Mouse (Mus musculus) T-helper 17 cell (primary cell): Measurements from ENCODE around the gene P2ry2.

Experiments
- in situ Hi-C, 2 experiments: fragments of 300-600 bp; cut with MboI, MseI; formaldehyde crosslinking; loops; 1 replicate in 1 of 2; 2 replicates in 1 of 2; pipeline ENCODE4 v1.15.1; 2025; ENCODE audit warnings: high pct_unique_total_duplicates in 2 of 2

The P2ry2 gene

DNA sequence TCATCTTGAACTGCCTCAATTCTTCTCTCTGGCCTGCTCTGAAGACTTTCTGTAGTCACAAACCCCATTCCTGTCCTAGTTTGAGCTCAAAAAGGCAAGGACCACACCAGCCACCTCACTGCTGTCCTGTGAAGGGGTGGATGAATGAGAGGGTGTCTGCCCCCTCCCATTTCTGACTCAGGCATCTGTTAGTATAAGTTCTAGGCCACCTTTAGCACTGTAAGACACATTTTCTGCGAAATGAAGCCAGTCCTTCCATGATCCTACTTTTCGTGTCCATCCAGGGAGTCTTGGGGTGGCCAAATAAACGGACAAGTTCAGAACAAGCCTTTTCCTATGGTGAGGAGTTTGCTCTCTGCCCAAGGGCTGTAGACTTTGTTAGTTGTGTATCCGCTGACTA lies at the start of gene P2ry2:
P2ry2 (minus strand) TSS at position 326 of the 400 bp plus-strand sequence.
- in situ Hi-C loops = no loop called here

DNA sequence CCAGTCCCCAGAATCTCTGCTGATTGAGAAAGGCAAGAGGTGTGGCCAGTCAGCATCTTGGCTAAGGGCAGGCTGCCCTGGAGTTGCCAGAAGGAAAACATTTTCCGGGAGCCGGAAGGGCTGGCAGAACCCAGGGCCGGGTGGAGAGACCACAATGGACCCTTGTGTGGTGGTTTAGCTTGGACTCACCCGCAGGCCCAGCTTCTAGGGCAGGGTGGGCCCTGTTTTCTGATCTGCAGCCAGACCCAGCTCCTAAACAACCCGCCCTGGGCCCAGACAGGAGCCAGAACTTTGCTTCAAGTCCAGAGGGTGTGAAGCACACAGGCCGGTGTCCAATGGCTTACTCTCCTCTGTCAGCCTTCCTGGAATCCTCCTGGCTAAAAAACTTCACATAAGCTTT lies 49.6 kb upstream of the P2ry2 start:
- in situ Hi-C loops = loop anchor here (5.0 to 25.0 kb wide), 2 partner anchors 310 to 1225 kb away; partner anchors contain the start of gene Neu3 (in 1 of the 2)

DNA sequence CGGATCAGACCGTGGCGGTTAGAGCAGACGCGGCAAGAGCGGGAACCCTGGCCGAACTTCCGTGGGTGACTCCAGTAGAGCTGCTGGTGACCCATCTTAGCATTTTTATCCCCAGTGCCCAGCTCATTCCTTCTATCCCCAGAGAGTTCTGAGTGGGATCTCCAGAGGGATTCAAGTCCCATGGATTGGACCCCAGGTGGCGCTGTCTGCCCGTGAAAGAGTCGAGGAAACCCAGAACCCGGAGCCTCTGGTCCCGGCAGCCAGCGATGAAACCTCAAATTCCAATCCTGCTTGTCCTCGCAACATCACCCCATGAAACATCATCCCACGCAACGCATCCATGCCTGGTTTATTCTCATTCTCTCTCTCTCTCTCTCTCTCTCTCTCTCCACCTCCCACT lies 48.7 kb upstream of the P2ry2 start:
- in situ Hi-C loops = loop anchor here (5.0 to 25.0 kb wide), 2 partner anchors 311 to 1224 kb away; partner anchors contain the start of gene Neu3 (in 1 of the 2)

DNA sequence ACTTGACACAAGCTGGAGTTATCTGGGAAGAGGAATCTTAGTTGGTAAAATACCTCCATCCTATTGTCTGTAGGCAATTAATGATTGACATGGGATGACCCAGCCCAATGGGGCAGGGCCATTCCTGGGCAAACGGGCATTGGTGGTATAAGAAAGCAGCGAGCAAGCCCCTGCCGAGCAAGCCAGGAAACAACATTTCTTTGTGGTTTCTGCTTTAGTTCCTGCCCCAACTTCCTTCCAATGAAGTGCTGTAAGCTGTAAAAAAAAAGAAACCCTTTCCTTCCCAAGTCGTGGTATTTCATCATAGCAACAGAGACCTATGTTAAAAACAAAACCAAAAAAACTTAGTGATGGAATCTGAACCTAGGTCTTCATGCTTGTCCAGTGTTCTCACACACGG lies 47.8 kb upstream of the P2ry2 start:
- in situ Hi-C loops = loop anchor here (5.0 to 25.0 kb wide), 2 partner anchors 312 to 1223 kb away; partner anchors contain the start of gene Neu3 (in 1 of the 2)

DNA sequence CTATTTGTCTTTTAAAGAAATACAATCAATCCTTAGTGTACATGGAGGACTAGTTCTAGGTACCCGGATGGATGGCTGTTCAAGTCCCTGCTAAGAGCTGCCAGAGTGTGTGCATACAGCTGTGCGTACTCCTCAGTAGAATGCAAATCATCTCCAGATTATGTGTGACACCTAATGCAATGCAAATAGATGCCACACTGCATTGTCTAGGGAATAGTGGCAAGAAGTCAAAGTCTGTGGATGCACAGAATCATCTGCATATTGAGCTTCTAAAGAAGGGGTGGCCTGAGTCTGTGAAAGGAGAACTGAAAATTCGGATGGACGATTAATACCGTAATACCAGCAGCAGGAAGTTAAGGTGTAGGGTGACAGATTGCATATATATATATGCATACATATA lies 46.5 kb upstream of the P2ry2 start:
- in situ Hi-C loops = loop anchor here in 1 of 2 experiments (25.0 kb wide), 1 partner anchor 1222 kb away; the partner anchor contains the start of gene Neu3

DNA sequence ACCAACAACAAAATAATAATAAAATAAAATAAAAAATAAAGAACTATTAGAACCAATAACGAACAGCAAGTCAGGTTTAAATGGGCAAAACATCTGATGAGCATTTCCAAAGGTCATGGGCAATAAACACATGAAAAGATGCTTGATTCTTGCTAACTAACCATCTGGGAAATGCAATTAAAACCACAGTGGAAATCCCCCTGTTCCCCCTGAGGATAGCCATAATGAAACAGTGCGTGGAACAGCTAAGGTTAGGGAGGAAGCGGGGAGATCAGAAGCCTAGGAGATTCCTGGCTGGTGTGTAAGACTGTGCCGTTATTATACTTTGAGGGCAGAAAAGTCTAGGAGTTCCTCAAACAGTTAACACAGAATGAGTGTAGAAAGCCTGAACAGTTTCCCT lies 44.6 kb upstream of the P2ry2 start:
- in situ Hi-C loops = loop anchor here in 1 of 2 experiments (25.0 kb wide), 1 partner anchor 1220 kb away; the partner anchor contains the start of gene Neu3

DNA sequence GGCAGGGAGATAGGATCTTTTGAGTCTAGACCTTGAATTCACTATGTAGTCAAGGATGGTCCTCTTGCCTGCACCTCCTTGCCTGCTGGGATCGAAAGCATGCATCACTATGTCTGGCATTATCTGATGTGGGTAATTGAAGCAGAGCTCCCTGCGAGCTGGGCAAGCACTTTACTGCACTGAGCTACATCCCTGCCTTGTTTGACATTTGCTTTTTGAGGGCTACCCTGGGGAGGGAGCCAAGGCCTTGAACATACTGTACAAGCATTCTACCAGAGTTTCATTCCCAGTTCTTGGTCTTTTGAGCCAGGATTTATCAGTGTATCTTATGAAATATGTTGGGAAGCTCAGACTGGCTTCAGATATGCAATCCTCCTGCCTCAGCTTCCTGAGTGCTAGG lies 40.5 kb upstream of the P2ry2 start:
- in situ Hi-C loops = loop anchor here in 1 of 2 experiments (25.0 kb wide), 1 partner anchor 1216 kb away; the partner anchor contains the start of gene Neu3

DNA sequence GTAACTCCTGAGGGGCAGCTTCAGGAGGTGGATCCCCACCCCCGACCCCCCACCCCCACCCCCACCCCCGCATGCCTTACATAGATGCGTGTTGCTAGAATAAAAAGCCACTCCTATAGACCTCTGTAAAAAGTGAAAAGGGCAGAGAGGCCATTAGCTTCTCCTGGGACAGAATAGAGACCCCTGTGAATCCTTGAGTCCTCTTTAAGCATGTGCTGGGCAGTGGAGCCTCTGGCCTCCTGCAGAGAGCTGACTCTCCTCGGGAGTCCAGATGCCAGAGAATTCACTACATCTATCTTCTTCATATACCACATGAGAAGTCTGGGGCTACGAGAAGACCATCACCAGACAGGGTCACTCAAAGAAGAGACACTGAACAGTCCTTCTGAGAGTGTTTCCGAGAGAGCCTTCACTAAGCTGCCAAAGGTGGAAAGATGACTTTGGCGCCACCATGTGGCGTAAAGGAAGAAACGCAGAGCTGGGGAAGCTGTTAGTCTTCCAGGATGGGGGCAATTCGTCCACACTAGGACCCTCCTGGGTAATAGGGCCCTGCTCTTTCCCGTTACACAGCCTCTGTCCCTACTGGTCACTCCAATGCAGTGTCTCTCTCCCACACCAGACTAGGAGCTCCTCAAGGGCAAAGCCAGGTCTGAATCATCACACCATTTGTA lies 39.0 kb upstream of the P2ry2 start:
- in situ Hi-C loops = loop anchor here in 1 of 2 experiments (25.0 kb wide), 1 partner anchor 1214 kb away; the partner anchor contains the start of gene Neu3

DNA sequence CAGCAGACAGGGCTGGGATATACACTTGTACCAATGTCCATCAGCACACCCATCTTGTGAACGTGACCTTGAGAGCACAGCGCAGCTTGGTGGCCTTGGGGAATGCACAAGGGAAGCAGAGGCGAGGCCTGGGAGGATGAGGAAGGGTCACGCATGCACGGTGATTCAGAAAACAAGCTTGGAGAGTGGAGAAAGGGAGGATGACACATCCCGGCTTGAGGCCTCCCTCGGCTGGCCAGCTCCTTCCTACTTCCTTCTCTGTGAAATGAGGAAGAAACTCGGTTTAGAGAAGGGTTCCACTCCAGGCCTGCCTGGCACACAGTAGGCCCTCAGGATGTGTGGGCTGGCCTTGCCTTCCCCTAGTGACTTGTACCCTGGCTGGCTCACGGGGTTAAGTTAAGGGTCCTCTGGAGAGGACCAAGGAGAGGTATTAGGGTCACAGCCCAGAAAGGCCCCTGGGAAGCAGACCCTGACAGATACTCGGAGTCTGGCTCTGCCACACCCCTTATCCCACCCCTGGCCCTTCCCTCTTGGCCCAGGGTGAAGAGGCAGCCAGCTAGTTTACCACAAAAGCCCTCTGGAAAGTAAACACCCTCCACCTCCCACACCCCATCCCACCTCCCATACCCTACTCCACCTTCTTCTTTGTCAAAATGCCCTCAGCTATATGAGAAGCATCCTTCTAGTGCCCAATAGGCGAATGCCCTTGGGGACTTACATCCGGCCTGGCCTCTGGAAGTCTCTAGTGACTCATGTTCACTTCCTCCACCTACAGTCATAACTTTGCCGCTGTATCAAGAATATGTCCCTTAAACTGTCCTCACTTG lies 38.3 kb upstream of the P2ry2 start:
- in situ Hi-C loops = loop anchor here in 1 of 2 experiments (25.0 kb wide), 1 partner anchor 1214 kb away; the partner anchor contains the start of gene Neu3

DNA sequence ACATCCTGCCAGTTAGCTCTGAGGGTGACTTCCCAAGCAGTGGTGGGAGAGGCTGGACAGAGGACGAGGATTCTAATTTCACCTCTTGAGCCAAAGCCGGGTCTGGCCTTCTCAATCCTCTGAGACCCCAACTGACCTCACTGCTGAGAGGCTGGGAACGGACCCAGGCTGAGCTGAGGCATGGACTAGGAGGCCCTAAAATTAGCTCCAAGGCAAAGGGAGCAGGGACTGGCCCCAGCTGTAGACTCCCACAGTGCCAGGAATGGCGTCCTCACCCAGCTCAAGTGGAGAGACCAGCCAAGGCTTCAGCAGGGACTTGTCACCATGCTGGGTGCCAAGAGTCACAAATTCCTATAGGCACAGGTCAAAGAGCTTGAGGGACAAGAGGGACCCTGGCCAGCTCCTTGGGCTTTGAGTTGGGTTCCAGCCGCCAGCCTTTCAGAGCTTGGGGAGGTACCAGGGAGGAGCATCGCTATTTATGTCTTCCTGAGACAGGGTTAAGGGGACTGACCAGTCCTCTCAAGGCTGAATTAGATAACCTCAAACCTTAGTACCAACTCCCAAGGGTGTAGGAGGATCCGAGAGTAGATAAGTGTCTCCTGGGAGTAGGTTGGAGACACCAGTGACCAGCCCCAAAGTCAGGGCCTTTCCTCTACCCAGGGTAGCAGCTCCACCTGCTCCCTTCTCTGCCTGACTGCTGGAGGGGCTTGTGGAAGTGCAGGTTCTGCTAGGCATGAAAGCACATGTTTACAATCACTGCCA lies 36.8 kb upstream of the P2ry2 start:
- in situ Hi-C loops = loop anchor here (5.0 to 25.0 kb wide), 2 partner anchors 107 to 1212 kb away; partner anchors contain the start of gene Neu3 (in 1 of the 2)

DNA sequence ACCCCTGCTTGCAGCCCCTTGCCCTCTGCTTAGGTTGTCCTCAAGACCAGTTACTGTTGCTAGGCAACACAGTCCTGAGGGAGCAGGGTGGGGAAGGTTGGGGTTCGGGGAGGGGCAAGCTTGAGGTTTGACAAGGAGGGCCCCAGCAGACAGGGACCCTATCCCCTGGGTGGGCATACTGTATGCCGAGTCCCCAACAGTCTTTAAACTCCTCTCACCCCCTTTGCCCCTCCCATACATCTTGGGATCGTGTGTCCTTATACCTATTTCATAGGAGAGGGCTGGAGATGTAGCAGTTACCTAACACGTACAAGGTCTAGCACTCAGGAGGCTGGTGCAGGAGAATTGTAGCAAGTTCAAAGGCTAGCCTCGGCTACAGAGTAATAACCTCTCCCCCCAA lies 35.6 kb upstream of the P2ry2 start:
- in situ Hi-C loops = loop anchor here (5.0 kb wide), 1 partner anchor 106 kb away; no protein-coding TSS in a partner anchor

DNA sequence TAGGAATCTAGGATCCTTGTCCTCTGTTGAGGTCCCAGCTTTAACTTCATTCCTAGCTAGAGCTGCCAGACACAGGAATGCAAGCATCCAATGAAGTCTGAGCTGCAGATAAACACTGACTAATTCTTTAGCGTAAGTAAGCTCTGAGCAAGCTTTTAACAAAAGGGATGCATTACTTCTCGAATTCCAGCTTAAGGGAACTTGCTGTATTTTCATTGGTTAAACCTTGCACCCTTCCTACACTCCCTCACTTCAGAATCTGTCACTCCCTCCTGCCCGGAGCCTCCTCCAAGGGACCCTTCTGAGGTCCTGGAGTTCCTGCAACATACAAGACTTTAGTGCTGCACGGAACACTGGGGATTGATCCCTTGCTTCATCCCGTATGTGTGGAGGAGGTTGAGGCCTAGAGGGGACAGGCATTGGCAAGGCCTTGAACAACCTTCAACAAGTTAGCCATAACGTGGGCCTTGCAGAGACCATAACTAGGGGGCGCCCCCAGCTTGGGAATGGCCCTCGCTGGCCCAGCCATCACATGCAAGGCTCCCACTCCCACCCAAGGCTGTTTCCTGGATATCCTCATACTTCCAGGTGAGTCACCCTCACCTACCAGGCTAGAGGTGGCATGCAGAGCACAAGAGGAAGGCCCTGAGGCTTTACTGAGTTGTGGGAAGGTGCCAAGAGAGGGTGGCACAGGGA lies 31.3 kb upstream of the P2ry2 start:
- in situ Hi-C loops = no loop called here

DNA sequence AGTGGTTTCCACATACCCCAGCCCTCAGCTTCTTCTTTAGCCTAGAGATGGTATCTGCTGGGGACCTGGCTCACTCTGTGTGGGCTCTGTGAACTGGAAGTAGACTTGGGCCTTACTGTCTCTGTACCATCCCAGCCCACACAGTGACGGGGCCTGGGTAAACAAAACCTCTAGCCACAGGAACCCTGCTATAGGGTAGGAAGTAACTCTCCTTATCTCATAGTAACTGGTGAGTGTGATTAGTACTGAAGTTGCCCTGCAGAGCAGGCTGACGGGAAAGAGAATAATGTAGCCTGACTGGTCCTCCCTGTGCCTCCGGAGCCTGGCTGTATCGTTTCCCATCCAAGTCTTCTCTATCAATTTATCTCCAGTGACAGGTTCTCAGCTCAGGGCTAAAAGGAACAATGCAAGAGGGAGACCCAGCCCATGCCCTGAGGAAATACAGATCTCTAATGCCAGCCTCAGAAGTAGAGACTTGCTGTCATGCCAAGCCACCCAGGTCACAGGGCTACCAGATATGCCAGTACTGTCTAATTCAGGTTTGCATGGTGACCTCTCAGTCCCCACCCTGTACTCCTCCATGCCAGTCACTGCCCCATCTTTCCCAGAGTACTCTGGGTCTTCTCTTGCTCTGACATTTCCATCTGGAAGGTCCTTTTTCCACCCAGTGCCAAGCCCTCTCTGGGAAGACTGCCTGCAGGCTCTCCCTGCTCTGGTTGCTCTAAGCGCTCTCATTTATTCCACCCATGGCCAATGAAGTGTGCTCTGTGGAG lies 29.5 kb upstream of the P2ry2 start:
- in situ Hi-C loops = no loop called here

DNA sequence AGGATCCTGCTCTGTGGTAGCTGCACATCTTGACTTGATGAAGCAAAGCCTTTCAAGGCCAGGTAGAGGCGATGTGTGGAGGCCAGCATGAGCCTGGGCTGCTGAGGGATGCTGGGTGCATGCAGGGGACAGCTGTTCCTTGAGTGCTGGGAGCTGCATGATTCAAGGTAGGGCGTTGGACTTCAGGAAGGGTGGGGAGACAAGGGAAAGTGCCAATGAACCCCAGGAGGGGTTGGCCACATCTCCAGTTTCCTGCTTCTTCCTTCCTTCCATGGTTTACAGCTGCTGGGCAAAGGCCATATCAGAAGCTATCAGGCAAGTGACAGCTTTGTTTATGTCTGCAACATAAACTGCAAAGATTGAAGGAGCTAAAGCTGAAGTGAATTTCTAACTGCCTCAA lies 28.9 kb upstream of the P2ry2 start:
- in situ Hi-C loops = no loop called here

DNA sequence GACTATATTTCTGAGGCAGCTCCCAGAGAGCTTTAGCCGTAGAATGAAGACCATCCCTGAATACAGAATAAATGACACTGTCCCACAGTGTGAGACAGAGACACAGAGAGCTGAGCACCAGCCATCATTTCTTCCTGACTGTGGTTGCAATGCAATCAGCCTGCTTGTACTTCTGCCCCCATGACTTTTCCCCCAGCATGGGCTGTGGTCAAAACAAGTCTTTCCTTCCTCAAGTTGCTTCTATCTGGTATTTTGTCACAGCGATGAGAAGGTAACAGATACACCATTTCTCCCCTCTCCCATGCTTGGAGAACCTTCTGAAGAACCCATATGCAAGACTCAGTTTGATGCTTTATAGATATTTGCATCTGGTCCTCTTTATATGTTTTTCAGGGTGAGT lies 20.7 kb upstream of the P2ry2 start:
- in situ Hi-C loops = no loop called here

DNA sequence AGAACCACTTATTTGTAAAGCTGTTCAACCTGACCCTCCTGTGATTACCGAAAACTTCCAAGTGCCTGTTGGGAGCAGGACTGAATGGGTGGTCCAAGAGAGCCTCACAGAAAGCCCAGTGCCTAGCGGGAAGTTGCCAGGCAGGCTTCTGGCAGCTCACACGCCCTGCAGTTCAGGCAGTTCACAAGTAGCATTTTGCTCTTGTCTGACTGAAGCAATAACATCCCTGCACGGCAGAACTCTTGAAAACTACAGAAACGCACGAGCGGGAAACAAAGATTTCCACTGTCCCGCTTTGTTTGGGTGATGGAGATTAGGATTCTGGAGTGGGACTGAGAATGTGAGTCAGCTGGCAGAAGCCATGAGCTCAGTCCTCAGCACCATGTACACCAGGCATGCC lies 18.6 kb upstream of the P2ry2 start:
- in situ Hi-C loops = no loop called here

DNA sequence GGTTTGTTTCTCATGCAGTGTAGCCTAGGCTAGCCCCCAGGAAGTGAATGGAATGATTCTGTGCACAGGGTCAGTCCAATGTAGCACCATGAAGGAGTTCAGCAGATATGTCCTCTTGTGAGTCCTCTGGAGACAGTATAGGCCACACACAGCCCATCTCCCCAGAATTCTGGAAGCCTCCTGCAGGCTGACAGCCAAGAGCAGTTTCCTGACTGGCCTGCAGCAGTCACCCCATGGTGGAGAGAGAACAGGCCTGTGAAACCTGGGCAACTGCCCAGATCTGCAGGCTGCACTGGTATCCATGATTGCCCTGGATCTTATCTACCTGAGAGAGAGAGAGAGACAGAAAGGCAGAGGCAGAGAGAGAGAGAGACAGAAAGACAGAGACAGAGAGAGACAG lies 18.1 kb upstream of the P2ry2 start:
- in situ Hi-C loops = no loop called here

DNA sequence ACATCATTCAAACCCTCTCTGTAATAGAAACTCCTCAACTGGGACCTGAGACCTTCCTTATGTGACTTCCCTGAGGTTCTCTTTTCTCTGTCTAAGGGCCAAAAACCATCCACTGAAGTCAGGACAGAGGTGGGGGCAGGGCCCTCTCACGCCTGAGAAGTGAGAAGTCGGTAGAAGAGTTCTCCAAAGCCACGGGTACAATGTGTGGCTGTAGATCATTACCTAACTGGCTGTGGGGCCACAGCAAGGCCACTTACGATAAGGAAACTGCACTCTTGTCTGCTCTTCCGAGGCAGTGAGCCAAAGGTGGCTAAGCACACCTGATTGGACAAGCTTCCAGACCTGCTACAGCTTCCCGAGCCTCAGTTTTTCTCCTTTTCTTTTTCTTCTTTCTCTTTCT lies 16.8 kb upstream of the P2ry2 start:
- in situ Hi-C loops = no loop called here

DNA sequence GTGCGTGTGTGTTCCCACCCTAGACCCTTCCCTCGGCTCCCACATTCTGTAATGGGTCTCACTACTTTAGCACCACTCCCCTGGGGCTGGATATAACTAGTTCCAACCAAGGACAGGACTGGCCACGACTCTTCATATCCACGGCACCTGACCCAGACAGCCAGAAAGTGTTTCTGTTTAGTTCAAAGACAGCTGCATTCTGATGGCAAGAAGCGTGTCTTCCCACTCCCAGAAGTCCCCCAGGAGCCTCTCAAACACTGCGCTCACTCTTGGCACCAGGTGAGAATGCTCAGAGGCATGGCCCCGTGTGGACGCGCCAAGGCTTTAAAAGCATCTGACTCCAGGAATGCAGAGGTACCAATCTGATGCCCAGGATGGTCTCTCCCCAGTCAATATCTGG lies 16.3 kb upstream of the P2ry2 start:
- in situ Hi-C loops = no loop called here

DNA sequence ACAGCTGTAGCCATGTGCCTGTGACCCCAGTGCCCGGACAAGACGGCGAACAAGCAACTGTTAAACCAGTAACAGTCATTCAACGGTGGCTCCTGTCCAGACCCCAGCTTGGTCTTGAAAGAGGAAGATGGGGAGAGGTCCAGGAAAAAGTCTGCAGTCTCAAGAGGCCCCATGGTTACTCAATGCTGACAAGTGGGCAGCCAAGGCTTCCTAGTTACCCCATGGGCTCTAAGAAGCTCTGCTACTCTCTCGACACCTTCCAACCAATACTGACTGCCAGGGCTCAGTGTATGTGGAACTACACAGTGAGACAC lies 15.7 kb upstream of the P2ry2 start:
- in situ Hi-C loops = no loop called here
